Mouse (Mus musculus) gonadal fat pad, adult 2 months (tissue): Measurements from ENCODE around the gene 1700125H20Rik. TPM values are rescaled to one million over a fixed set of nuclear protein-coding genes. Genes with fewer than 3 reads are reported as not detected.
"Not testable (repeated sequence)": the region's sequence is repeated elsewhere in the genome, so short reads cannot be mapped to it uniquely, and the experiment has no call there.

Source experiments
- DNase-seq: peaks from one replicate; pipeline ENCODE4 v3.0.0-alpha.2; 2012; ENCODE audit warnings: low read depth
- polyA plus RNA-seq: library from polyadenylated mRNA; depleted of rRNA; stranded (reverse); fragments of >200 nt; gene quantifications from 2 replicates; pipeline ENCODE4 v1.2.3, GENCODE M21; 2012; rRNA removed

The 1700125H20Rik gene
- polyA plus RNA-seq, result not detected in 2 replicates

DNA sequence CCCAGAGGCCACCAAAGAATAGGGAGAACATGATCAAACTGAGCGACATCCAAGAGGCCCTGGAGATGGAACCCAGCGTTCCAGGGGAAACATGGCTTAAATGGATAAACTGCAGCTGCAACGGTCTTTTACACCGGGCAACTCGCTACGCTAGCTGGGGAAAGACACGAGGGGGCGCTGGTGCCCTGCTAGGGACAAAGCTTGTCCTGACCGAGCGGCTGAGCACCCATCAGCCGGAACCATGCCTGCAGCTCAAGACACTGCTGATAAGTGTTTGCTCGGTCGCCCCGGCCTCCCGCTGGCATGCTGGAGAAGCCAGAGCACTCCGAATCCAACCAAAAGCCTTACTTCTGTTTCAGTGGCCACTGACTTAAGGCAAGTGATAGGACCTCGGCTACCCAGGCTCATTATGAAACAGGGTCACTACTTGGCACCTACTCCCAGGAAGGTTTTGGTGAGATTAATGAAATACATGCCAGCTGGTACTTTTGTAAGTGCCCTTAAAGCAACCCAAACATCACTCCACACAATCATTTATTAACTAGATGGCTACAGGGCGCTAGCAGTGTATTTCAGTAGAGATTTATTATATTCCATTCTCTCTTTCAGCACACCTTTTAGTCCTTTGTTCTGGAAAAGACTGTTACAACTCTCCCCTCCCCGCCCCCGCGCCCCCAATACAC, at the start of gene 1700125H20Rik:
TSS of gene 1700125H20Rik (plus strand) at position 347 of the 683 bp plus-strand sequence.
- no peak for DNase-seq

DNA sequence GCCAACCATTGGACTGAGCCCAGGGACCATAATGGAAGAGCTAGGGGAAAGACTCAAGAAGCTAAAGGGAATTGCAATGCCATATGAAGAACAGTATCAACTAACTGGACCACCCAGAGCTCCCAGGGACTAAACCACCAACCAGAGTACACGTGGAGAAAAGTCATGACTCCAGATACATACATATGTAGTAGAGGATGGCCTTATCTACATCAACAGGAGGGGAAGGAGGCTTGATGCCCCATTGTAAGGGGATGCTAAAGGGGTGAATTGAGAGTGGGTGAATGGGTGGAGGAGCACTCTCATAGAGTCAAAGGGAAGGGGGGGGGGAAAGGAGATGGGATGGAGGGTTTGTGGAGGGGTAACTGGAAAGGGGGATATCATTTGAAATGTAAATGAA, 48.1 kb upstream of the 1700125H20Rik start:
- DNase-seq, result no peak

DNA sequence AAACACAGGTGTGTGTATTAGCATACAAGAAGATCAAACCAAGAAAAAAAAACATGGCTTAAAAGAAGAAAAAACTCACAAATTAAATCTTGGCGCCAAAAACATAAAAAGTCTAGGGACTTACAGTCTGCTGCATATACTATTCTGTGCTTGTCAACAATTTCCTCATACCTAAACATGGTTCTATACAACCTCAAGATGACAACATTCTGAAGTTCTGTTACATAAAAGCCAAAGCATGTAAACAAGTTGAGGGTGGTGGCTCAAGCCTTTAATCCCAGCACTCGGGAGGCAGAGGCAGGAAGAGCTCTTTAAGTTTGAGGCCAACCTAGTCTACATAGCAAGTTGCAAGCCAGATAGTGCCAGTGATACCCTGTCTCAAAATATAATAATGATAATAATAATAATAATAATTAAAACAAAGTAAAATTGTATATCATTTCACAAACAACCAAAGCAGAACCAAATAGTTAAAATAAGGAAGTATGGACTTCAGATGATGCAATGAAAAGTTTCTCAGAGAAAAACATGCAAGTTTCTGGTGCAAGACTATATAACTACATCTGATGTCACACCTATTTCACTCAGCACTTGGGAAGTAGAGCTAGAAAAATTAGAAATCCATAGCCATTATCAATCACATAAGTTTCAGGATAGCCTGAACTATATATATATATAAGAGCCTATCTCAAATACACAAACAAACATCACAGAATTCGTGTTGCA, 46.8 kb upstream of the 1700125H20Rik start:
- no peak for DNase-seq

DNA sequence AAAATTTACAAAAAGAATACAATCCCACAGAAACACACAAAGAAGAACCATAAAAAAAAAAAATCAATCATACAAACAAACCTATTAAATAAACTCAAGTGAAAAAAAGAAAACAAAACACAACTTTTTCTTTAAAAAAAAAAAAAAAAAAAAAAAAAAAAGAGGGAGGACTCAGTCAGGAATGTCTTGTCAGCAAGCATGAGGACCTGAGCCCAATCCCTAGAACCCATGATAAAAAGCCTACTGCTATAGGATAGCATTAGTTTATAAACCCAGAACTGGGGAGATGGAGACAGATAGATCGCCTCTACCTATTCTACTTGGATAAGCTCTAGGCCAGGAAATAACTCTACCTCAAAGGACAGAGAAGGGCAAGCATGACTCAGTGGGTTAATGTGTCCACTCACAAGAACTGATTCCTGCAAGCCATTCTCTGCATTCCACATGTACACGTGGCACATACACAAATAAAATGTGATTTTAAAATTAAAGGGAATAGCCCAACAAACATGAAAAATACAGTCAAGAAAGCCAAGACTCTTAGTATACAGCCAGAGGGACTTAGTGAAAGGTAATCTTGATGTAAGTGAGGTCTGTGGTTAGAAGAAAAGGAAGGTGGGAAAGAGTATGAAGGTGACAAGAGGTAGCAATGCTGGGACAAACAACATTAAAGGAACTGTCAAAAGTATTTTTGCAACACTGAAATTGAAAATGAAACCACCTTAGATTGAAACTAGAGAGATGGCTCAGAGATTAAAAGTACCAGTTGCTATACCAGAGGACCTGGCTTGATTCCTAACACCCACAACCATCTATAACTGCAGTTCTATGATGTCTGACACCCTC, 43.7 kb upstream of the 1700125H20Rik start:
- DNase-seq, result no peak

DNA sequence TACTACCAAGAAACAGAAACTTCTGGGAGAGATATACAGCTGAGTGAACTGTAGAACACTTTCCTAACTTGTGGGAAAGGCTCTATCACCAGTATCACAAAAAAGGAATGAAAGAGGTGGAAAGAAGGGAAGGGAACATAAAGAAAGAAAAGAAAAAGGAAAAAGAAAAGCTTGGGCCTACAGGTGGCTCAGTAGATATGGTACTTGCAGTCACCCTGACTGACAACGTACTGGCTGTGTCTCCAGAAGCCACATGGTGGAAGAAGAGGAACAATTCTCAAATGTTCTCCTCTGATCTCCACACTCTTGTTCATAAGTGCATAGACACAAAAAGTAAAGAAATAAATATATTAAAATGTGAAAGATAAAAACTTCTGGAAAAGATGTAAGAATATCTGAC, 41.3 kb upstream of the 1700125H20Rik start:
- no peak for DNase-seq

DNA sequence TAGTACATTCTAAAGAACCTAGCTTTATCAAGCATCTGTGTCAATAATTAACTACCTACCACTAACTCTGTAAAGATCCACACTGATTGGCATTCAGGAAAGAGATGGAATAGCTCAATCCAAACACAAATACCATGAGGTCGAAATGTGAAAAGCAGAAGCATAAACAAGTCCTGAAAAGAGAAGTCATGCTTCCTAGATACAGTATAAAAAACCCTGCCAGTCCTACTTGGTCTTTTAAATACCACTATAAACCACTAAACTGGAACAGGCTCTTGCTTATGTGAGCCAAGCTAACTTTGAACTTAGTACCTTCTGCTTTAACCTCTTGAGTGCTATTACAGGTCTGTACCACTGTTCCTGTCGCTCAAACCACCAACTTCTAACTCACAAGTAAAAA, 38.7 kb upstream of the 1700125H20Rik start:
- no peak for DNase-seq

DNA sequence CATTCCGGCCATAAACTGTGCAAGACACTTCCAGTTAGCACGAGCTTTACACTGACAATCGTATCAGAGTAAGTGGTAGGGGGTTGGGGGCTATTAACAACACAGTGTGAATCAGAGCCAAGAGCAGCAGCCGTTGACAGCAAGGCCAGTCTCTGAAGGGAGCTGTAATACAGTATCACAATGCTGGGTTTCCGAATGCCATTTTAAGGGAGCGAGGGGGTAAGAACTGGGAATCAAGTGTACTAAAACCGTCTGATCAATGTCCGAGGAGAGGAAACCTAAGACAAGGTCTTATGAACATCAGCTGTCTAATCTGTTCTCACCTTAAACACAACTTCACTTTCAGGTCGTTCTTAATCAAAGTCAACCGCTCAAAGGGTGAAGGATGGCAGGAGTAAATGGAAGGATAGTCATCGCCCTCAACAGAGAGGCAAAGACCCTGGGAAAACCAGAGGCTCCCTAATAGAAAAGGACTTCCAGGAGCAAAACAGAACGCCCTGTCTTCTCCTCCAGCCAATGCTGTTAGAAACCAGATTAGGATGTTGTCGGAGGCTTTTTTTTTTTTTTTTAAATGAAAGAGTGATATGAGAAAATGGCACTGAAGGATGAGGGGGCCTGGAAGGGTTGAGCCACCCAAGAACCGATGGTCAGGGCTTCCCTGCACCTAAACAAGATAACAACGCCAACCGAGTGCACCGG, 31.3 kb upstream of the 1700125H20Rik start:
- no peak for DNase-seq

DNA sequence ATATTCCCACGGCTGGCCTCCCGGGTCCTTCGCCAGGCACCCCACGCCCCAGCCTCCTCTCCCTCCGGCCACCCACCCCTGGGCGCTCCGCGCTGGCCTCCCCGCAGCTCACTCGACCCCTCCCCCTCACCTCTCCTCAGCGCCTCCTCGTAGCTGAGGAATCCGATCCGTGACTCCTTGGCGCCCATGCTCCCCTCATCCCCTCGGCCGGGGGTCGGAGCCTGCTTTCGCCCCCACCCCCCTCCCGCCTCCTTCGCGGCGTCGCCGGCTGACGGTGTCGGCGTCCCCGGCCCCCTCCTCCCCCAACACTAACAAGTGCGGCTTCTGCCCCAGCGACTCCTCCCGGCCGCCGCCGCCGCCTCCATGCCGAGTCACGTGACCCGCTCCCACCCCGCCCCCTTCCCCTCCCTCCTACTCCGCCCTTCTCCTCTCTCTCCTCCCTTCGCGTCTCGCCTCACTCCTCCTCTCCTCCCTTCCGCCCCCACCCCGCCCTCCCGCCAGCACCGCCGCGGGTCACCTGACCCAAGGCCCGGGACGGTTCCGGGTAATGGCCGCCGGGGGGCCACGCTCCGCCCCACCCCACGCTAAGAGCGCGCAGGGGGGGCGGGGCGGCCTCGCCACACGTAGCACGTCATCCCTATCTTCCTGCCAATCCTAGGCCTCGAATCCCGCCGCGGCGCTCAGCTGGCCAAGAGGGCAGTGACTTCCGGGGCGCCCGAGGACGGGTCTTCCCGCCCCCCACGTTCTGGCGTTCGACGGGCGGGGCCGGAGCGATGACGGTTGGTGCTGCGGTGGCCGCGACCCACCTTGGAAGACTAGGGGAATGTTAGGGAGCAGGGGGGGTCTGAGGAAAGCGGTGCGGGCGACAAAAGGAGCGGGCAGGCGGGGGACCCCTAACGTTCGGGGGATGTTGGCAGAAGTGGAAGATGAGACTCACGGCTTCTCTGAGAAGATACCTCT, 30.3 kb upstream of the 1700125H20Rik start, which contains the start of gene Usp32:
TSS of gene Usp32 (minus strand) at position 581 of the 960 bp plus-strand sequence.
- peak; percentile 49 for DNase-seq

DNA sequence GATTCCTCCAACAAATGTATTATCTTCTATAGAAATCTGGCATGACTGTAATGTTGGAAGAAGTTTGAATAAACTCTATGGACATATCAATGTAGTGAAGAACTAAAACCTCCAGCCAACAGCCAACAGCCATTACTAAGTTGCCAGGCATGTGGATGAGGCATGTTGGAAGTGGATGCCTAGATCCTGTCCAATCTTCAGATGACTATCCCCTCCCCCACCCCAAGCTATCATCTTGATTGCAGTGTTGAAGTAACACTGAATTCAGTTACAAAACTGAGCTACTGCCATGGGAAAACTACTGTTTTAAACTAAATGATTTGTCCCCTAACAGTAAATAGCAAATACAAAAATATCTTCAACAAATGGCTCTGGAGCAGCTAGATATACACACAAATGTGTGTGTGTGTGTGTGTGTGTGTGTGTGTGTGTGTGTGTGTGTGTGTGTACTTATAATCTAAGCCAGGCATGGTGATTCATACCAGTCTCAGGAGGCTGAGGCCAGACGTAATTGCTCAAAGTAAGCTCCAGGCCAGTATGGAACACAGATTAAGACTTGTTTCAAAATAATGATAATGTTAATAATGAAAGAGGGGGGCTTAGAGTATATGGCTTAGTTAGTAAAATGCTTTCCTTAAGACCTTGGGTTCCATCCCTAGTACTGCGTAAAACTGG, 17.8 kb upstream of the 1700125H20Rik start:
- no peak for DNase-seq

DNA sequence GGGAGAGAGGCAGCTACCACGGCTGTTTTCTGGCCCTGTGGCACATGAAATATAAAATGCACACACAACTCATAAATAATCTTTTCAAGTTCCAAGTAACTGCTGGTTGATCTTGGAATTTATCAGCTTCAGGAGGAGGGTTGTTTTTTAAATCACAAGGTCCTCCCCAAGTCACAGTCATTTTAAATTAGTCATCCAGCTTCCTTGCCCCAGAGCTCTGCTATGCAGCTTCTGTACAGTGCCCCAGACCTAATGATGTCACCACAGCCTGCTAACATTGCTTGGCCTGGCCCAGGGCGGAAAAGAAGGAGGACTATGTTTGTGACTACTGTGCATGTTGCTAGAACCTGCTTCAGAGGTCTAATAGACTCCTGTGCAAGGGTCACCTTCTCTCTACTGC, 12.9 kb upstream of the 1700125H20Rik start:
- no peak for DNase-seq

DNA sequence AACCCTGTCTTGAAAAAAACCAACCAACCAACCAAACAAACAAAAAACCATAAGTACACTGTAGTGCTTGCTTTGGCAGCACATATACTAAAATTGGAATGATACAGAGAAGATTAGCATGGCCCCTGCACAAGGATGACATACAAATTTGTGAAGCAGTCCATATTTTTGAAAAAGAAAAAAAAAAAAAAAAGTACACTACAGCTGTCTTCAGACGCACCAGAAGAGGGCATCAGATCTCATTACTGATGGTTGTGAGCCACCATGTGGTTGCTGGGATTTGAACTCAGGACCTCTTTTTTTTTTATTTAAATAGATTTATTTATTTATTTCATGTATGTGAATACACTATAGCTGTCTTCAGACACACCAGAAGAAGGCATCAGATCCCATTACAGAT, 7.2 kb upstream of the 1700125H20Rik start:
- DNase-seq, result not testable (repeated sequence)

DNA sequence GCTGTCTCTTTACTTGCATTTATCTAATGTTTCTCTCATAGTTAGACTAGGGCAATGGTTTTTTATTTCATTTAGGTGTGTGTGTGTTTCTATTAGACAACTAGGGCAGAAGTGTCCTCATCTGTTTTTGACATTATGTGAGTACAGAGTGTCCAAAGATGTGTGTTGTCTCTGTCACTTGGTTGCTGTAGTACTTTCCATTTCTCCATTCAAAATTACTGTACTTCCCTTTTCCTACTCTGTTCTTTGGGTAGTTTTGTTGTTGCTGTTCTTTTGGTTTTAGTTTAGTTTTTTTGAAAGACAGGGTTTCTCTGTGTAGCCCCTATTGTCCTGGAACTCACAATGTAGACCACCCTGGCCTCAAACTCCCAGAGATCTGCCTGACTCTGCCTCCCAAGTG, 5.8 kb upstream of the 1700125H20Rik start:
- no peak for DNase-seq

DNA sequence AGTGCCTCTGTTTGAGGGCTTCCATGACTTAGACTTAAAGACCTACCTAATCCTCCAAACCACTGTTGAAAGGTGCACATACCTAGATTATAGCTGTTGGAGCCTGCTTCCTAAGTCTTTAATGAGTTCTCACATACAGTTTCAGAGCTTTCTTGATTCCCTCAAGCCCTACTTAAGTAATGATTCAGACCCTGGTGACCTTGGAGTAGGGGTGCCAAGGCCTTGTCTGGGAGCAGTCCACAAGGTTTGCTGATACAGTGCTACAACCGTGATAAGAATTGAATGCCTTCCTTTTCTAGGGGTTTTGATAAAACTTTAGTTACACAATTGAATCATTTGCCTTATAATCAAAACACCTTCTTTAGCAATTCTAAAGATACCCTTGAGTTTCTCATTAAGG, 2.7 kb upstream of the 1700125H20Rik start:
- DNase-seq, result no peak

DNA sequence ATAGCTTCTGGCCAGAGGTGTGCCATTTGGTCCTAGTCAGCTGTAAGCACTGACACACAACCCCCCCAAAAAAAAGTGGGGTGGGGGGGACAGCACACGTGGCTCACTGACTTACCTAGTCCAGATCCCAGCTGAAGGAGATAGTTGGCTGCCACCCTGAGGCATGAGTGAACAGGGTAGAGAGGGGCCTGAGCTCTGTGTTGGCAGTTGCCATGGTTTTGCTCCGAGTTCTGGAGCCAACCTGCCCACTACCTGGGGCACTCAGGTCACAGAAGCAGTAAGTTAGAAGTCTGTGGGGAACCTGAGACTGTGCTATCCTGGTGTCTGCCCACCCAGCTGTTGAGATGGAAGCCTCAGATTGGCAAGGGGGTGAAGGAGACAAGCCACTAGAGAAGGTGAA, 629 bp downstream of the 1700125H20Rik start:
- no peak for DNase-seq

DNA sequence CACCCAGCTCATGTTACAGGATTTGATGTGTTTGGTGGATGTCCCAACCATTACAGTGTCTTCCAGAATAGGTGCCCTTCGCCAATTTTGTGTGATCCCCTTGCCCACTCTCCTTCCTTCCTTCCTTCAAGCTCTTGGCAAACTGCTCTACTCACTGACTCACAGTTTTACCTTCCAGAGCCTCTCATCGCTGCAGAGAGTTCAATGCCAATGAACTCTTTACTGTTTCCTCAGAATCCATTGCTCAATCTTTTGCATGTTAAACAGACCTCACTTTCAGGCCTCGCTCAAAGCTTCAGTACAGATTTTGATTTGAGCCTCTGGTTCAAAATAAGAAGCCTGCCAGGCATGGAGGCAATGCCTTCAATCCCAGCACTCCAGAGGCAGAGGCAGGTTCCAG, 5.7 kb downstream of the 1700125H20Rik start:
- no peak for DNase-seq

DNA sequence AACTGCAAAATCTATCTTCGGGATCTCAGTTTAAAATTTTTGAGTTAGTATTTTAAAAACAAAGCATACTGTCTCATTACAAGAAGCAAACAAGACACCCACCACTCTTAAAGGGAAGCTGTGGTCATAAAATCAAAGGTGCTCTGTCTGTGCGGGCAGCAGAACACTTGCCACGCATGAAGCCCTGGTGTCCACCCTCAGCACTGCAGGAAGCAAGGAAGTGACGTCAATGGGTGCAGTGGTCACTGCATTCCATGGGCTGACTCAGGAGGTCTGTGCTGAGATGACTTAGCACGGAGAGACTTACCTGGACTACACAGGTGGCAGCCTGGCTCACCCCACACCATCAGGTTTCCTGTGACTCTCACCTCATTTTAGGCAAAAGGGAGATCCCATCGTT, 7.6 kb downstream of the 1700125H20Rik start:
- DNase-seq, result no peak

DNA sequence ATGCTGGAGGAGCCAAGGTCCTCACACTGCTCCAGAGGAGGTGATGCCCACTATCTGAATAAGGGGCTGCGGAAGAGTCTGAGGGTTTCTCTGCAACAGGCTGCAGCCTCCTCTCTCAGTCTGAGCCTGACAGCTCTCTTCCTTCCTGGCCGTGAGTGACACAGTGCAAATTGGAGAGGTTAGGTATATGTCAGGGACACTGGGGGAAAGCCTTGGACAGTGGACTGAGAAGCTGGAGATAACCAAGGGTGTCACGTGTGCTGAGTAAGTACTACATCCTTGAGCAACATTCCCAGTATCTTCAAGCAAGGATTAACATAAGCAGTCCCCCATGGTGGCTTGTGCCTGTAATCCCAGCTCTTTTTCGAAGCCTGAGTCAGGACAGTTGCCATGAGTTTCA, 8.2 kb downstream of the 1700125H20Rik start:
- no peak for DNase-seq

DNA sequence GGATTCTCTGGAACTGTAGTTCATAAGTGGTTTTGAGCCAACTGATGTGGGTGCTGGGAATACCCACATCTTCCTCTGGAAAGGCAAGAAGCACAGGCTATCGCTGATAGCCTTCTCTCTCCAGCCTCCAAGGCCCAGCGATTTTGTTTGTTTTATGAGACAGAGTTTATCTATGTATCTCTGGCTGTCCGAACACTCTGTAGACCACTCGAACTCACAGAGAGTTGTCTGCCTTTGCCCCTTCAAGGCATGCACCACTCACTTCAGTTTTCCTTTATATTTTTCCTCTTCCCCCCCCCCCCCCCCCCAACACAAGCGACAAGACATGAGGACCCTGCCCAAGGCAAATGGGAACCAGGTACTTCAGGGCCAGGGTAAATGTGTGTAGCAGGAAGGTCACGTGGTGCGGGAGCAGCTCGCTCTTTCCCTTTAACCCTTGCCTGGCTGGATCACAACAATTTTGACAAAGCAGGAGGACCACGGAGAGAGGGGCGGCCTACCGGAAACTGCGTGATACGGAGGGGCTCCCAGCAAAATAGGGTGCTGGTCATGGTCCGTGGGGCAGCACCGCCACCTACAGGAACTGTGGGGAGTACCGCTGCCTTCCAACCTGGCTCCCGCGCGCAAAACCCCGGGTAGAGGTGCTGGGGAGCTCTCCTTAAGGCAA, 12.5 kb downstream of the 1700125H20Rik start:
- DNase-seq, result no peak

DNA sequence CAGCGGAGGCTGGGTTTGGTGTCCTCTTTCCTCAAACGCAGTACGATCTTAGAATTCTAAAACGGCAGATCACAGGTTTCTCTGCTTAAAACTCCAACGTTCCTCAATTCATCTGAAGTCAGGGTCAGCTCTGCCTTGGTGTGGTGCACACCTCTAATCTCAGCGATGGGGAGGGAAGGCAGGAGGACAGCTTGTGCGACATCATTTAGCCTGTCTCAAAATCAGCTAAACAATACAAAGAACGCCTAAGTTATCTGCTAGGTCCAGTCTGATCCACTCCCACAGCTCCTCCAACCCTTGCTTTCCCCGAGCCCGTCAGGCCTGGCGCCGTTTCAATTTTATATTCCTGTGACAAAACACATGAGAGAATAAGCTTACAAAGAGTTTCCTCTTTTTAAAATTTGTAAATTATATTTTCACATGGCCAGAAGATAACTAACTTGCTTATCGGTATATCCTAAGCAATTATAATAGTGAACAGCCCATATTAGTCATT, 13.1 kb downstream of the 1700125H20Rik start:
- DNase-seq, result no peak
